Comparison of ENCODE assay signal across 10 mouse cellular contexts in the genomic region with DNA sequence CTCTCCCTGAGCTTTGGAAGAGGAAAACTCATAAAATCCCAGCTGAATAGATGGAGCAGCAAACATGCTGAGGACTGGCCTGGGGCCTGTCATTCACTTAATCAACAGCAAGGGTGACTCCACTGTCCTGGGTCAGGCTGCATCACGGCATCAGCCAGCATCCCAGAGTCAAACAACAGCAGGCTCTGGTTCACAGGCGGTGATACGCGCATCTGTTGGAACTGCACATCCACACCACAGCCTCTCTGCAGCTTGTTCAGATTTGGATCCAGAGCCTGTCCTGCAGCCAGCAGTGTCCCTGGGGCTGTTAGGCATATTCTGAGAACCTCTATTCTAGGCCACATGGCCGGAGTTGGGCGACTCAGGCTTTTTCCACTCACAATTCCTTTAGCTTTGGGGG. TPM values are rescaled to one million over a fixed set of nuclear protein-coding genes. Genes with fewer than 3 reads are reported as not detected.
DNase-seq lines count a peak whose midpoint lies in the region; TF ChIP-seq lines count a peak whose summit lies in the region.
"Had no signal": no experiment of that assay in that cellular context is flagged by ENCODE, and none has a peak within 500 bp of the region (broad histone marks: within the 10 kb centered on the region; RNA-seq: fewer than 3 reads in every experiment).

No protein-coding gene starts in this region.

- H3K4me3 ChIP-seq in layer of hippocampus, adult 2 months = no peak overlapping the region
- H3K4me3 ChIP-seq: erythroblast, embryonic 14.5 days; midbrain, embryonic 12.5 days had no signal

- TF ChIP-seq CTCF in layer of hippocampus, adult 2 months (conservative IDR thresholded peaks at IDR 0.05) = peak; percentile 17; the same call in 1 of the 2 replicates

- H3K27ac ChIP-seq in layer of hippocampus, adult 2 months = peak overlapping the region; percentile 52
- H3K27ac ChIP-seq: midbrain, embryonic 12.5 days had no signal

- intact Hi-C loops in left cerebral cortex, postnatal 14 days (cut with DNase I) = no loop called here

- peak; percentile 44 for DNase-seq in adrenal gland, postnatal 14 days
- DNase-seq in adrenal gland, adult 8-10 months = no peak
- DNase-seq in layer of hippocampus, adult 2 months (ENCODE audit: low spot score in 2 of 2) = no peak
- DNase-seq in layer of hippocampus, adult 18-20 months (ENCODE audit: low spot score in 2 of 2) = no peak
- DNase-seq in gastrocnemius, postnatal 25 days = peak; percentile 86
- DNase-seq in skeletal muscle tissue, adult 2 months (ENCODE audit: low read depth, low spot score) = peak; percentile 83
- DNase-seq in left cerebral cortex, adult 8-10 months (ENCODE audit: low spot score in 2 of 2) = no peak
- no peak for DNase-seq in left cerebral cortex, postnatal 14 days (ENCODE audit: low spot score in 2 of 2)

RNA-seq across cellular contexts. Expression of gene Mgme1, which starts 32.1 kb away (rescaled TPM):
- 14.6 and 16.3 TPM in 2 replicates for total RNA-seq in adrenal gland, postnatal 14 days (2021)
- 10 to 100 TPM; 16.5 to 31.4 (median 19.5) TPM for total RNA-seq in adrenal gland, adult 8-10 months (2022)
- 1 to 10 TPM; 4.7 to 4.8 TPM for total RNA-seq in layer of hippocampus, adult 2 months (2021)
- 1 to 10 TPM; 6.2 to 6.7 TPM for total RNA-seq in layer of hippocampus, adult 18-20 months (2021)
- 1 to 10 TPM; 6.0 to 6.5 TPM for total RNA-seq in gastrocnemius, postnatal 25 days (2021)
- total RNA-seq in left cerebral cortex, adult 8-10 months (2022) = 1 to 10 TPM; 4.4 to 6.1 (median 5.4) TPM
- total RNA-seq in left cerebral cortex, postnatal 14 days (2021) = 1 to 10 TPM; 3.2 to 3.4 TPM

RNA-seq across cellular contexts. Expression of gene Snx5, which starts 32.4 kb away (rescaled TPM):
- 96.5 and 114 TPM in 2 replicates for total RNA-seq in adrenal gland, postnatal 14 days (2021)
- 100 to 1,000 TPM in 3 of 4 experiments, 10 to 100 TPM in 1; 92.5 to 112 (median 101) TPM for total RNA-seq in adrenal gland, adult 8-10 months (2022)
- 10 to 100 TPM; 69.4 to 77.1 TPM for total RNA-seq in layer of hippocampus, adult 2 months (2021)
- 10 to 100 TPM; 67.4 to 73.2 TPM for total RNA-seq in layer of hippocampus, adult 18-20 months (2021)
- 10 to 100 TPM; 39.6 to 39.8 TPM for total RNA-seq in gastrocnemius, postnatal 25 days (2021)
- 10 to 100 TPM; 81.2 to 90.5 (median 83.9) TPM for total RNA-seq in left cerebral cortex, adult 8-10 months (2022)
- 10 to 100 TPM; 64.4 to 67.4 TPM for total RNA-seq in left cerebral cortex, postnatal 14 days (2021)

Comparison
In these comparisons a context has a peak if more than half of its experiments do, and no peak if none do; other contexts are left out.
1. DNase-seq: peak in adrenal gland, postnatal 14 days (single experiment), gastrocnemius, postnatal 25 days (single experiment) and skeletal muscle tissue, adult 2 months (single experiment); none in adrenal gland, adult 8-10 months (single experiment), layer of hippocampus, adult 2 months (0 of 2), layer of hippocampus, adult 18-20 months (0 of 2), left cerebral cortex, adult 8-10 months (0 of 2) and left cerebral cortex, postnatal 14 days (0 of 2).